Mouse (Mus musculus) 416B (cell line): Measurements from ENCODE around the gene Amacr.
"Not testable (repeated sequence)": the region's sequence is repeated elsewhere in the genome, so short reads cannot be mapped to it uniquely, and the experiment has no call there.

Source experiments
- DNase-seq: peaks from one replicate; pipeline ENCODE4 v3.0.0; 2011; ENCODE audit warnings: low read depth

Gene Amacr

DNA sequence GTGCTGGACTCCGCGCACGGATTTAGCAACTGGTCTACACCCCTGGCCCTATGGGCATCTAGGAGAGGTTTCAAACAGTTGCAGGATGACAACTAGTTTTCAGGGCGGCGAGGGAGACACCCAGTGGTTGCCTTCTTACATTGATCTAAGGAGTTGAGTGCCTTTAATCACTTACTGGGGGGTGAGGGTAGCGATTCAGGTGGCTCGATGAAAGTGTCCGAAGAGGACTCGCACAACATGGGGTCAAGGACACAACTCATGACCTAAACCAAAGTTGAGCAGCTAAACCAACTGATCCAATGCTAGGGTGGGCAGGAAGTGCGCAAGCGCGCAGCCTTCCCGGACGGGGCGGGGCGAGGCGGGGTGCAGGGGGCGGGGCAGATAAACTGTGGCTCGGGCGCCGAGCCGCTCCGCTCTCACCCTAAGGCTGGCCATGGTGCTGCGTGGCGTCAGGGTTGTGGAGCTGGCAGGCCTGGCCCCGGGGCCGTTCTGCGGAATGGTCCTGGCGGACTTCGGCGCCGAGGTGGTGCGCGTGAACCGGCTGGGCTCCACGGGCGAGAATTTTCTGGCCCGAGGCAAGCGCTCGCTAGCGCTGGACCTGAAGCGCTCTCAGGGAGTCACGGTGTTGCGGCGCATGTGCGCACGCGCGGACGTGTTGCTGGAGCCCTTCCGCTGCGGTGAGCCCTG lies at the start of gene Amacr:
TSS of gene Amacr (plus strand) at position 380 of the 687 bp plus-strand sequence.
- DNase-seq, result peak; percentile 90

DNA sequence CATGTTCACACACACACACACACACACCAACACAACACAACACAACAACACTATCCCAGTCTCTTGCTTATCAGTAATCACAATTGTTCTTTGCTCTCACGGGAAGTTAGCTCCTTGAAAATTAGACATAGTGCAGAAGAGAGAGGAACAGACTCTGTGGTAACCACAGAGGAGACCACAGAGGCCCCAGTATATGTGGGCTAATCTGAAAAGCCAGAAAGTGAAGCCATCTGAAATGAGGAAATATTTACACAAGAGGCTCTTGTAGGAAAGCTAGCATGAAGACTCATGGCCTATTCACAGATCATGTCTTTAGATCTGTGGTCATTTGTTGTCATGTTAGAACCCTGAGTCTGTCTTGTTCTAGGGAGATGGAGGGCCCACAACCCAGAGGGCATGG lies 47.6 kb upstream of the Amacr start:
- peak; percentile 81 for DNase-seq

- DNase-seq, result no peak
These were observed 41.1 kb upstream of the Amacr start for GRCm38 (mm10) chr15:10940148-10941108.

- no peak for DNase-seq
These were observed 39.7 kb upstream of the Amacr start for GRCm38 (mm10) chr15:10941901-10942300.

- no peak for DNase-seq
These were observed 33.7 kb upstream of the Amacr start for GRCm38 (mm10) chr15:10947852-10948251.

DNA sequence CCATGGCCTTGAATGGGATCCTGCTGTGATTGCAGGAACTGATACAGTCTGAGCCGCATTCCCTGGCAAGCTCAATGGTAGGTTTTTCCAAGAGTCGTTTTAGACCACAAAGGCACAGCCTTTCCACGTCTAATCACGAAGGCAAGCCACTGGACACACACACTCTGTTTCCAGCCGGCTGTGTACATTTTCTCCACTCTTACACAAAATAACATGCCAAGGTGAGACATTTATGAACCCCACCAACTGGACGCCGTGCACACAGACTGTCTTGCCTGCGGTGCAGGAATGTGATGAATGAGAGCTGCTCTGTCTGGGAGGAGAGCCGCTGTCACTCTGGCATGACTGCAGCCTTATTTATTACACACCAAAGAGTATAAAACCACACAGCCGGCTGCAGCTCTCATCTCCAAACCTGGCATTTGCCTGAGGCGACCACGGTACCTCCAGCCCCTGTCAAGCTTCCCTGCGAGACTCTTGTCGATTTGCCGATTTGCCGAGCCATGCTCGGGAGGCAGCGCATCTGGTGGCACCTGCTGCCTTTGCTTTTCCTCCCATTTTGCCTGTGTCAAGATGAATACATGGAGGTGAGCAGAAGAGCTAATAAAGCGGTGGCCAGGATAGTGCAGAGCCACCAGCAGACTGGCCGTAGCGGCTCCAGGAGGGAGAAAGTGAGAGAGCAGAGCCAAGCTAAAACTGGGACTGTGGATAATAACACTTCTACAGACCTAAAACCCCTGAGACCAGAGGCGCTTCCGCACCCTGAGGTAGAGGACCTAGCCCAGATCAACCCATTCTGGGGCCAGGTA lies 29.4 kb upstream of the Amacr start, which contains the start of gene C1qtnf3:
TSS of gene C1qtnf3 (plus strand) at position 382 of the 809 bp plus-strand sequence.
- no peak for DNase-seq

DNA sequence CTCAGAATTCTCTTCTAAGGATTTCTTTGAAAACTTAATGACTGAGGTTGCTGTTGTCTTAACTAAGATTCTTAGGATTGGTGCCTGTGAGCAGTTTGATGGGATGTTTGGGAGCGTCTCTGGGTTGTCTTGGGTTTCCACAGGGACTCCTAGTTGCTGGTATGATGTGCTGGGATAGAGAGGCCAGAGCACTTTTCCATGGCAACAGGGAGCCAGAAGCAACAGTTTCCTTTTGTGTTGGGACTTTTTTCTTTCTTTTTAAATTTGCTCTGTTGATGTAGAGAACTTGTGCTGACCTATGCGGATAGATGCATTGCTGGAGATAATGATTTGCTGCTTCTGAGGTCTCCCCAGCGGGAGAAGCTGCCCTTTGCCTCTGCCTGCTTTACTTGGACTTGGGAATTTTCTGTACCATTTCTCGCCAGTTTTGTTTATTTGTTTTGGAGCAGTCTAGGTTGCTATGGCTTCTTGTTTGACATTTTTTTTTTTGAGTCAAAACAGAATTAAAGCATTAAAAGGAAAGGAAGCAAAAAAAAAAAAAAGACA lies 28.7 kb upstream of the Amacr start:
- DNase-seq, result no peak

- peak; percentile 67 for DNase-seq
These were observed 28.1 kb upstream of the Amacr start for GRCm38 (mm10) chr15:10953465-10953864.

DNA sequence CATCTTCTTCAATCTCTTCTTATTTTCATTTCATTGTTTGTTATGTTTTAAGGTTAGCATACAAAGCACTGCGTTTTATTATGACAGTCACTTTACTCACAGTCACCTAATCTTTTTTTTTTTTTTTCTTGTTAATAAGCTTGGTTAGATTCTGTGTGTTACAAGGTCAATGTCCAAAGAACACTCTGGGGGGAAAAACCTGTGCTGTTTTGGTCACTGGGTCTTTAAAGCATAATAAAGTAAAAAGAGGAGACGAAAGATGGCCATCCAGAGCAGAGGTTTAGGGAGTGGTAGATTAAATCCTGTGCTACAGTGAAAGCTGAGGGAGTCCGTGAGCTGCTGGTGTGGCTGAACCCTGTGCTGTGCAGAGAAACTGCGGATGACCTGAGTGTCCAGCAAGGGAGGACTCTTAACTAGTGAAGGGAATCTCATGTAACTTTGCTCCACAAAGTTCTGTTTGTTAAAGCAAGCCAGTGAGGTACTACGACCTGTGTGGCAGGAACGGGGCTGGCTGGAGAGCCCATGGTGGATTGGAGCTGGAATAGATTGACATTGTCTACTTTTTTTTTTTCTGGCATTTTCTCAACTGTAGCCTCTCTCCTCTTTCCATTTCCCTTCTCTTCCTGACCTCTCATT lies 27.1 kb upstream of the Amacr start:
- DNase-seq, result no peak

DNA sequence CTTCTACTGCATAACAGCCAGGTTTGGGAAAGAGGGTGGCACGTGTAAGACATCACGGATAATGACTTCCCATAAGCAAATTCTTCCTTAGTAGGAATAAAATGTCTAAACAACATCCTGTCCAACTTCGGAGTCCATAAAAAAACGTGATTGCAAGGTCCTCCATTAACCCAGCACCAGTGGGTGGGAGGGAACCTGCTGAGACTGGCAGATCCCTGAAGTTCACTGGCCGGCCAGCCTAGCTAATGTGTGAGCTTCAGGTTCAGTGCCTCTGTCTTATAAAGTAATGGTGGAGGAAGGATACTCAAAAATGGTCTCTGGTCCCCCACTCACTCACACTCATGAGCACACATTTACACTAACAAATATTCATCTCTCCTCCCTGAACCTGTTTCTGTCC lies 26.4 kb upstream of the Amacr start:
- no peak for DNase-seq

DNA sequence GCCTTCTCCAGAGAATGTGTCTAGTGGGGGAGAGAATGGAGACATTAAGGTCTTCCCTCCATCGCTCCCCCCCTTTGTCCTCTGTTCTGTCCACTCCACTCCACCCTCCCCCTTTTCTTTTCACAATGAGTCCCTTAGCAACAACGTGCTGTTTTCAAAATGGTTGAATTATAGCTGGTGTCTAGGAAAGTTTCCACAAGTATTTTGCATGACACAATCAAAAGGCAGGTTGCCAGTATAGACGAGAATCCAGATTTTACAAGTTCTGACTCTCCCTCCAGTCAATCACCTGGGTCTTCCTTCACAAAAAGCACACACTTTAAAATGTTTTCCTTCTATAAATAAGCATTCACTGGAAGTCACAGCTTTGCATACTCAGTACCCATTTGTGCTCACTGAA lies 24.9 kb upstream of the Amacr start:
- no peak for DNase-seq

GRCm38 (mm10) chr15:10959277-10960026 lies 22.1 kb upstream of the Amacr start:
- DNase-seq, result no peak

GRCm38 (mm10) chr15:10960267-10960666 lies 21.3 kb upstream of the Amacr start:
- no peak for DNase-seq

- no peak for DNase-seq
These were observed 19.0 kb upstream of the Amacr start for GRCm38 (mm10) chr15:10962601-10963000.

GRCm38 (mm10) chr15:10969439-10969838 lies 12.1 kb upstream of the Amacr start:
- no peak for DNase-seq

DNA sequence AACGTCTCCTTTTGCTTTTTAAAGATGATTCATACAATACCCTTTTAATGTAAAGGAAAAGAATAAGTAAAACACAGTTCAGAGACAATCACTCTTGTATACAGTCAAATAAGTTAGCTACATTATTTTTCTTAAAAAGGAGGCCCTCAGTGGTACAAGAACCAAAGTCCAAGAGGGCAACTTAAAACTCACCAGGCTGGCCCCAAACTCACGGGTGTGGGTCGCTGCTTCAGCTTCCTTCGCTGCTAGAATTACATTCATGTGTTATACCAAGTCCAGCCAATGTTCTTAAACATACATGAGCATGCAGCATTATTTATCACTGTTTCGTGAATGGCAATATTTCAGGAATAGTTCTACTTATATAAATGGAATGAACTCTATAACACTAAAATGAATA lies 10.8 kb upstream of the Amacr start:
- no peak for DNase-seq

DNA sequence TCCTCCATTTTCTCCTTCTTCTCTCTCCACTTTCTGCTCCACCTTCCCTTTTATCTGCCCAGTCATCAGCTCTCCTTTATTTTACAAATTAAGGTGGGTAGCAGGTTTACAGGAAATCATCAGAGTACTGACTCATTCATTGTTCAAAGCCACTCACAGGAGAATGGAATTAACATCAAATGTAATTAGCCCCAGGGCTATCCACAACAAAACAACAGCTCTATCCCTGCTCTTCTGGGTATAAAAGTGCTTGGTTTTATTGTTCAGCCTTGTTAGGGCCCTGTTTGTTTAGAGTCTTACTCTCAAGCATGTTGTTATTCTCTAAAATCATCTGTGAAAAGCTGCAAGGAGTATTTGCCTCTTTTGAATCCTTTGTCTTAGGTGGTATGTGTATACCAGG lies 4.4 kb upstream of the Amacr start:
- DNase-seq, result no peak

GRCm38 (mm10) chr15:10980712-10981111 lies 844 bp upstream of the Amacr start:
- peak; percentile 8 for DNase-seq

- DNase-seq, result no peak
These were observed 494 bp downstream of the Amacr start for GRCm38 (mm10) chr15:10982064-10982435.

DNA sequence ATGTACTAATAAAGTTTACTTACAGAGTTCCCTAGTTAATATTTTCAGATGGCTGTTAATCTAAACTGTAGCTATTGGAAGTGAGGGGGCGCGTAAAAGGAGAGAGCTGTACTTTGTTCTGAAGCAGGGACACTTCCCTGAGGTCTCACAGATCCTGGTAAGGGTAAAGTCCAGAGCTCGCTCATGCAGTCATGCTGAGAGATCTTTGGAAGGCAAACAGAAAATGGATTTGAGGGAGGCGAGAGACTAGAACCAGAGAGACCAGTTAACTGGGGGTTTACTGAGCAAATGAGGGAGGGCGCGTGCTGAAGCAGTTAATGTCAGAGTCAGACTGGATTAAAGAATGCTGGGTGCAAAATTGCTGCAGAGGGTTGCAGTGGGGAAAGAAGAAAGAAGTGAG lies 4.2 kb downstream of the Amacr start:
- DNase-seq, result no peak

DNA sequence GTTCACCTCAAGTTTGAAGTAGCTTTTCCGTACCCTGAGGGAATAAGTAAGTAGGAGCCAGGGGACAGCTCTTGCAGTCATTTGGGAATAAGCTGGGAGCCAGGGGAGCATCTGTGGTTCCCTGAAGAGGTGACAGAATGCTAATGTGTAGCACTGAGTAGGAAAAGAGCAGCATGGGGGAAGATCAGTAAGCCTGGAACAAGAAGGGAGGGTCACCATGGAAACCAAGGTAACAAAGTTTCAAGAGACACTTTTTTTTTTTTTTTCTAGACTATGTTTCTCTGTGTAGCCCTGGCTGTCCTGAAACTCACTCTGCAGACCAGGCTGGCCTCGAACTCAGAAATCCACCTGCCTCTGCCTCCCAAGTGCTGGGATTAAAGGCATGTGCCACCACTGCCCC lies 4.9 kb downstream of the Amacr start:
- DNase-seq, result not testable (repeated sequence)
